14 mouse cellular contexts compared by ENCODE assay signal in the genomic region with DNA sequence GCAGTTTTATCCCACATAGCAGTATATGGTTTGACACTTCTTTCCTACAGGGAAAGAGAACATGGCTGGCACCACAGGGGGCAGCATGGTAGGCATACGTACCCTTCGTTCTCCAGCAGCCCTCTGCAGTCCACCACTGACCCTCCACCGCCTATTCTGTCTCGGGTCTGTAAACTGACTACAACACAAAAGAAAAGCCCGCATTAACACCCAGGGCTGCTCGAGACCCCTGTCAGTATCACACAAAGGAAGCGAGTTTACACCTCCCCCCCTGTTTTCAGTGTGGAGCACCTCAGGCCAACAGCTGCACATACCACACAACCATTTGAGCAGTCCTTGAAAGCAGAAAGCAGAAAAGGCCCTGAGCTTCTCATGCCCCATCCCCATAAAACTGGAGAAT.
DNase-seq lines count a peak whose midpoint lies in the region; ATAC-seq and TF ChIP-seq lines count a peak whose summit lies in the region.
"Had no signal": no experiment of that assay in that cellular context is flagged by ENCODE, and none has a peak within 500 bp of the region (broad histone marks: within the 10 kb centered on the region; RNA-seq: fewer than 3 reads in every experiment).

No protein-coding gene starts in this region.

- H3K27me3 ChIP-seq in heart, embryonic 10.5 days (ENCODE audit: insufficient read depth, poor library complexity, severe bottlenecking) = peaks cover 12% of the 10 kb centered on the region; the same call in 1 of the 2 replicates
- no peaks in the 10 kb centered on the region for H3K27me3 ChIP-seq in midbrain, embryonic 10.5 days (ENCODE audit: low read depth, poor library complexity, severe bottlenecking)
- no peaks in the 10 kb centered on the region for H3K27me3 ChIP-seq in midbrain, postnatal 0 days (ENCODE audit: insufficient read depth, low read length)
- H3K27me3 ChIP-seq: embryonic facial prominence, embryonic 12.5 days had no signal

- no peak overlapping the region for H3K4me3 ChIP-seq in heart, embryonic 10.5 days
- H3K4me3 ChIP-seq in midbrain, embryonic 10.5 days = no peak overlapping the region
- no peak overlapping the region for H3K4me3 ChIP-seq in midbrain, postnatal 0 days (ENCODE audit: low read depth, low read length)
- H3K4me3 ChIP-seq: embryonic facial prominence, embryonic 12.5 days; layer of hippocampus, adult 2 months had no signal

- WGBS in heart, embryonic 10.5 days = 50% methylated on average over 7 of the region's 7 CpGs
- WGBS in midbrain, embryonic 10.5 days = 32% methylated on average over 7 of the region's 7 CpGs
- 21% methylated on average over 7 of the region's 7 CpGs for WGBS in midbrain, postnatal 0 days

- H3K36me3 ChIP-seq in heart, embryonic 10.5 days = peaks cover 52% of the 10 kb centered on the region
- H3K36me3 ChIP-seq in midbrain, embryonic 10.5 days = peaks cover 62% of the 10 kb centered on the region
- peaks cover 58% of the 10 kb centered on the region for H3K36me3 ChIP-seq in midbrain, postnatal 0 days (ENCODE audit: insufficient read depth, low read length)

- no peak for DNase-seq in heart, embryonic 10.5 days (ENCODE audit: low spot score)
- DNase-seq in heart, adult 8-10 months (ENCODE audit: low spot score) = no peak
- peak; percentile 51 for DNase-seq in midbrain, embryonic 10.5 days (ENCODE audit: low spot score)
- no peak for DNase-seq in midbrain, postnatal 0 days (ENCODE audit: low spot score)
- DNase-seq in embryo, embryonic 9.5 days (ENCODE audit: extremely low spot score) = peak; percentile 33
- DNase-seq in mesoderm, embryonic 11.5 days (ENCODE audit: low read depth, low spot score) = peak; percentile 32
- no peak for DNase-seq in adrenal gland, adult 18-20 months (ENCODE audit: low spot score in 2 of 2)
- no peak for DNase-seq in urinary bladder, postnatal 4 days (ENCODE audit: low spot score in 2 of 2)
- DNase-seq: cerebellum, postnatal 10 days; liver, postnatal 0 days; lung, postnatal 4 days had no signal

- H3K4me2 ChIP-seq in midbrain, postnatal 0 days (ENCODE audit: low read depth, low read length, poor library complexity, severe bottlenecking) = no peak overlapping the region
- H3K4me2 ChIP-seq: embryonic facial prominence, embryonic 12.5 days had no signal

- no peaks in the 10 kb centered on the region for H3K9me3 ChIP-seq in heart, embryonic 10.5 days
- H3K9me3 ChIP-seq in midbrain, embryonic 10.5 days (replicated peaks) = no peaks in the 10 kb centered on the region
- H3K9me3 ChIP-seq in midbrain, postnatal 0 days (ENCODE audit: low read length) = no peaks in the 10 kb centered on the region
- H3K9me3 ChIP-seq: embryonic facial prominence, embryonic 12.5 days had no signal

- H3K27ac ChIP-seq in heart, embryonic 10.5 days = peak overlapping the region; percentile 80
- peak overlapping the region; percentile 80 for H3K27ac ChIP-seq in midbrain, embryonic 10.5 days (replicated peaks)
- H3K27ac ChIP-seq in midbrain, postnatal 0 days (ENCODE audit: low read depth, low read length) = no peak overlapping the region
- H3K27ac ChIP-seq: embryonic facial prominence, embryonic 12.5 days; layer of hippocampus, adult 2 months had no signal

- no peak for ATAC-seq in midbrain, postnatal 0 days (ENCODE audit: low FRiP score)
- ATAC-seq: CD4-positive, CD25-positive, alpha-beta regulatory T cell, adult 4 months had no signal

- peaks cover 49% of the 10 kb centered on the region for H3K4me1 ChIP-seq in heart, embryonic 10.5 days
- peaks cover 39% of the 10 kb centered on the region for H3K4me1 ChIP-seq in midbrain, embryonic 10.5 days
- no peaks in the 10 kb centered on the region for H3K4me1 ChIP-seq in midbrain, postnatal 0 days (ENCODE audit: insufficient read depth, low read length)

- TF ChIP-seq CTCF in midbrain, postnatal 0 days (IDR thresholded peaks at IDR 0.05) = no peak

- no peak overlapping the region for H3K9ac ChIP-seq in midbrain, postnatal 0 days (replicated peaks; ENCODE audit: low read length, poor library complexity, severe bottlenecking)
- H3K9ac ChIP-seq: embryonic facial prominence, embryonic 12.5 days; liver, postnatal 0 days had no signal

Comparison
In these comparisons a context has a peak if more than half of its experiments do, and no peak if none do; other contexts are left out.
1. DNase-seq: peak in midbrain, embryonic 10.5 days (single experiment), embryo, embryonic 9.5 days (single experiment) and mesoderm, embryonic 11.5 days (single experiment); none in heart, embryonic 10.5 days (single experiment), heart, adult 8-10 months (single experiment), midbrain, postnatal 0 days (single experiment), adrenal gland, adult 18-20 months (0 of 2) and urinary bladder, postnatal 4 days (0 of 2).